Mouse (Mus musculus): Measurements from ENCODE around the gene Ltc4s.

The Ltc4s gene

GRCm38 (mm10) chr11:50248473-50249171, 10.2 kb upstream of the Ltc4s start:
- DNase-seq (ENCODE audit: extremely low read depth, low read depth, low spot score), result no peak

GRCm38 (mm10) chr11:50245269-50245668, 6.9 kb upstream of the Ltc4s start:
- DNase-seq (ENCODE audit: extremely low read depth, low read depth, low spot score), result no peak

GRCm38 (mm10) chr11:50243926-50244325, 5.5 kb upstream of the Ltc4s start:
- DNase-seq (ENCODE audit: extremely low read depth, low read depth, low spot score), result no peak

- DNase-seq (ENCODE audit: extremely low read depth, low read depth, low spot score), result no peak
Measured at GRCm38 (mm10) chr11:50240235-50240911, 2.0 kb upstream of the Ltc4s start.

- DNase-seq (ENCODE audit: extremely low read depth, low read depth, low spot score), result no peak
Measured at GRCm38 (mm10) chr11:50238821-50239791, 690 bp upstream of the Ltc4s start.

- no peak for DNase-seq (ENCODE audit: extremely low read depth, low read depth, low spot score)
Measured at GRCm38 (mm10) chr11:50236937-50237835, 1.2 kb downstream of the Ltc4s start.

GRCm38 (mm10) chr11:50236540-50236936, 1.9 kb downstream of the Ltc4s start:
- no peak for DNase-seq (ENCODE audit: extremely low read depth, low read depth, low spot score)

GRCm38 (mm10) chr11:50234606-50235005, 3.8 kb downstream of the Ltc4s start:
- DNase-seq (ENCODE audit: extremely low read depth, low read depth, low spot score), result no peak

GRCm38 (mm10) chr11:50233993-50234392, 4.4 kb downstream of the Ltc4s start:
- DNase-seq (ENCODE audit: extremely low read depth, low read depth, low spot score), result no peak

- no peak for DNase-seq (ENCODE audit: extremely low read depth, low read depth, low spot score)
Measured at GRCm38 (mm10) chr11:50233022-50233421, 5.4 kb downstream of the Ltc4s start.

- no peak for DNase-seq (ENCODE audit: extremely low read depth, low read depth, low spot score)
Measured at GRCm38 (mm10) chr11:50231411-50231810, 7.0 kb downstream of the Ltc4s start.

- DNase-seq (ENCODE audit: extremely low read depth, low read depth, low spot score), result no peak
Measured at GRCm38 (mm10) chr11:50230481-50231304, 7.7 kb downstream of the Ltc4s start.

GRCm38 (mm10) chr11:50229252-50229910, 9.0 kb downstream of the Ltc4s start:
- peak; percentile 89 for DNase-seq (ENCODE audit: extremely low read depth, low read depth, low spot score)

GRCm38 (mm10) chr11:50228772-50229171, 9.6 kb downstream of the Ltc4s start:
- DNase-seq (ENCODE audit: extremely low read depth, low read depth, low spot score), result no peak

GRCm38 (mm10) chr11:50227736-50228135, 10.7 kb downstream of the Ltc4s start:
- no peak for DNase-seq (ENCODE audit: extremely low read depth, low read depth, low spot score)

GRCm38 (mm10) chr11:50227226-50227625, 11.2 kb downstream of the Ltc4s start:
- DNase-seq (ENCODE audit: extremely low read depth, low read depth, low spot score), result no peak

- DNase-seq (ENCODE audit: extremely low read depth, low read depth, low spot score), result no peak
Measured at GRCm38 (mm10) chr11:50226406-50226805, 12.0 kb downstream of the Ltc4s start.

- no peak for DNase-seq (ENCODE audit: extremely low read depth, low read depth, low spot score)
Measured at GRCm38 (mm10) chr11:50225611-50226378, 12.6 kb downstream of the Ltc4s start.

All from fat pad, adult 2 months (tissue).